Mouse (Mus musculus) embryonic facial prominence, embryonic 12.5 days (tissue): ENCODE measurements around the gene Arl8b. TPM values are rescaled to one million over a fixed set of nuclear protein-coding genes. Genes with fewer than 3 reads are reported as not detected.

Experiments used
- ATAC-seq: fragments of 200-750 bp; cut with Nextera tagmentation; 2 replicates; pipeline ENCODE4 v1.8.0; 2017; ENCODE audit not compliant: insufficient number of reproducible peaks, insufficient read depth, low FRiP score, low TSS enrichment
- H3K27ac ChIP-seq: fragments of 300-500 bp; sonication (generic); 2 replicates; pipeline ENCODE4 v1.5.1; 2016; ENCODE audit warnings: mild to moderate bottlenecking
- H3K27me3 ChIP-seq: fragments of 300-500 bp; sonication (generic); 2 replicates; pipeline ENCODE4 v1.6.1; 2016; ENCODE audit warnings: mild to moderate bottlenecking, moderate library complexity
- H3K36me3 ChIP-seq: fragments of 300-500 bp; sonication (generic); 2 replicates; pipeline ENCODE4 v1.6.1; 2016; ENCODE audit warnings: mild to moderate bottlenecking
- H3K4me1 ChIP-seq: fragments of 300-500 bp; sonication (generic); 2 replicates; pipeline ENCODE4 v1.6.1; 2016
- H3K4me2 ChIP-seq: fragments of 300-500 bp; sonication (generic); replicated peaks from 2 replicates; pipeline ENCODE4 v1.6.1; 2016; ENCODE audit warnings: mild to moderate bottlenecking, moderate library complexity
- H3K4me3 ChIP-seq: fragments of 300-500 bp; sonication (generic); 2 replicates; pipeline ENCODE4 v1.5.1; 2016; ENCODE audit warnings: mild to moderate bottlenecking
- H3K9ac ChIP-seq: fragments of 300-500 bp; sonication (generic); 2 replicates; pipeline ENCODE4 v1.6.1; 2016; ENCODE audit warnings: mild to moderate bottlenecking, moderate library complexity
- H3K9me3 ChIP-seq: fragments of 300-500 bp; sonication (generic); 2 replicates; pipeline ENCODE4 v1.6.1; 2016; ENCODE audit warnings: mild to moderate bottlenecking, moderate library complexity
- WGBS: fragments of 180-500 bp; shearing (Covaris S2); methylation state at CpG from one replicate; pipeline ENCODE4 v1.1.7; 2016; 5-methylcytosine and 5-hydroxymethylcytosine counted together
- polyA plus RNA-seq: library from polyadenylated mRNA; unstranded; fragments of >200 nt; fragmentation: Nextera tagmentation; extraction: Ambion mirVana; gene quantifications from 2 replicates; pipeline ENCODE4 v1.2.1, GENCODE M21; 2016

The Arl8b gene
- polyA plus RNA-seq, 1 experiment from 2014 or later: 69.5 TPM

DNA sequence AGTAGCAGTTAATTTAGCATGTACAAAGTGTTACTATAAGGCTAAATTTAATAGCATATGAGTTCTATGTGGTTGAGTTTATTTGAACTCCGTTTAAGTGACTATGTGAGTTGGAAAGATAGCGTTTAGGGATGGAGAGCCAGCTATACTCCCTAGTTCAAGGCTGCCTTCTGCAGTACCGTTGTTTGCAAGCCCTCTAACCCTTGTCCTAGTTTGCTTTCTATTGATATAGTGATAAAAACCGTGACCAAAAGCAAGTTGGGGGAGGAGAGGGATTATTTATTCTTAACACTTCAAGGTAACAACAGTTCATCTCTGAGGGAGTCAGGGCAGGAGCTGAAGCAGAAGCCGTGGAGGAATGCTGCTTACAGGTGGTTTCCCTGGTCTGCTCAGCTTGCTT is 8.6 kb downstream of the Arl8b start:
- no peak for ATAC-seq
- Histone ChIP-seq H3K4me3 (no peak overlapping the region), H3K36me3 (no peaks in the 10 kb centered on the region), H3K27me3 (no peaks in the 10 kb centered on the region), H3K4me1 (peaks cover 3% of the 10 kb centered on the region; the same call in 1 of the 2 replicates), H3K9ac (no peak overlapping the region), H3K9me3 (no peaks in the 10 kb centered on the region), H3K27ac (no peak overlapping the region), H3K4me2 (no peak overlapping the region)
- WGBS: 83% methylated on average over 5 of the region's 5 CpGs

DNA sequence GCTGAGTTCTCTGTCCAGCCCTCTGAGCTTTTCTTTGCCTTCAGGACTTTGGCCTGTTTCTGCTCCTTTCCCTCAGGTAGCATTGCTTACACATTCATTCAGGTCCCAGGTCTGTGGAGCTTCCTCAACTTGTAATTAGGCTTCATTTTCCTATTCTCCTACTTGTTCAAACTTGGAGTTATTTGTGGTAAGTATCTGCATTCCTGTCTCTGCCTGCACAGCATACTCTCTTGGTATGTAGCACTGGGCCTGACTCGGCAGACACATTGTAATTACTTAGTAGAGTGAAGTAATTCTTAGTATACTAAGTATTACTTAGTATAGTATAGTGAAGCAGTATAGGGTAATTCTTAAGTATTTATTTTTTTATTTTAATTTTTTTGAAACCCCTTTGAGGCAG is 13.0 kb downstream of the Arl8b start:
- 69% methylated on average over 1 of the region's 1 CpGs for WGBS
- no peaks in the 10 kb centered on the region for H3K9me3 ChIP-seq
- peaks cover 4% of the 10 kb centered on the region; the same call in 1 of the 2 replicates for H3K4me1 ChIP-seq
- no peak for ATAC-seq
- no peak overlapping the region for H3K27ac ChIP-seq
- H3K36me3 ChIP-seq: no peaks in the 10 kb centered on the region
- no peak overlapping the region for H3K4me3 ChIP-seq
- no peaks in the 10 kb centered on the region for H3K27me3 ChIP-seq
- no peak overlapping the region for H3K9ac ChIP-seq
- no peak overlapping the region for H3K4me2 ChIP-seq

DNA sequence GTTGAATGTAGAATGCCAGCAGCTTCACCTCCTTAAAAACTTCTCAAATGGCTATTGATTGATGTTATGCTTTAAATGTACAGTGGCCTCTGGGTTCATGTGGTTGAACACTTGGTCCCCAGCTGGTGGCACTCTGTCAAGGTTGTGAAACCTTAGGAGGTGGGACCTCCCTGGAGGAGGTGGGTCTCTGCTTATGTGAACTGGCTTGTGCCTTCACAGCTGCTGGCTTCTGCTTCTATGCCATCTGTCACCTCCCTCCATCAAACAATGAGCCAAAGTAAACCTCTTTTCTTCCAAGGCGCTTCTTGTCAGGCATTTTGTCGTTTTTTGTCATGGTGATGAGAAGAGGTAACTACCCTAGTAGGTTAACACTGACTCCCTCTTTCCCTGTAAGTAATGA is 13.8 kb downstream of the Arl8b start:
- H3K4me1 ChIP-seq: peaks cover 4% of the 10 kb centered on the region; the same call in 1 of the 2 replicates
- WGBS: 61% methylated on average over 2 of the region's 2 CpGs
- H3K9me3 ChIP-seq: no peaks in the 10 kb centered on the region
- no peak overlapping the region for H3K4me2 ChIP-seq
- H3K36me3 ChIP-seq: no peaks in the 10 kb centered on the region
- ATAC-seq: no peak
- H3K4me3 ChIP-seq: no peak overlapping the region
- no peak overlapping the region for H3K27ac ChIP-seq
- no peak overlapping the region for H3K9ac ChIP-seq
- no peaks in the 10 kb centered on the region for H3K27me3 ChIP-seq

GRCm38 (mm10) chr6:108805194-108805593 is 22.3 kb downstream of the Arl8b start:
- Histone ChIP-seq H3K27me3 (no peaks in the 10 kb centered on the region), H3K4me1 (no peaks in the 10 kb centered on the region), H3K9me3 (no peaks in the 10 kb centered on the region), H3K4me2 (no peak overlapping the region), H3K36me3 (peaks cover under 1% of the 10 kb centered on the region; the same call in 1 of the 2 replicates), H3K9ac (no peak overlapping the region), H3K4me3 (no peak overlapping the region), H3K27ac (no peak overlapping the region)
- WGBS: 54% methylated on average over 1 of the region's 1 CpGs
- ATAC-seq: no peak

- no peaks in the 10 kb centered on the region for H3K27me3 ChIP-seq
- WGBS: 87% methylated on average over 7 of the region's 7 CpGs
- H3K4me1 ChIP-seq: no peaks in the 10 kb centered on the region
- peaks cover 3% of the 10 kb centered on the region; the same call in 1 of the 2 replicates for H3K36me3 ChIP-seq
- H3K4me3 ChIP-seq: no peak overlapping the region
- no peaks in the 10 kb centered on the region for H3K9me3 ChIP-seq
- no peak overlapping the region for H3K9ac ChIP-seq
- ATAC-seq: no peak
- H3K27ac ChIP-seq: no peak overlapping the region
- no peak overlapping the region for H3K4me2 ChIP-seq
These were observed 23.0 kb downstream of the Arl8b start for GRCm38 (mm10) chr6:108805871-108806270.

DNA sequence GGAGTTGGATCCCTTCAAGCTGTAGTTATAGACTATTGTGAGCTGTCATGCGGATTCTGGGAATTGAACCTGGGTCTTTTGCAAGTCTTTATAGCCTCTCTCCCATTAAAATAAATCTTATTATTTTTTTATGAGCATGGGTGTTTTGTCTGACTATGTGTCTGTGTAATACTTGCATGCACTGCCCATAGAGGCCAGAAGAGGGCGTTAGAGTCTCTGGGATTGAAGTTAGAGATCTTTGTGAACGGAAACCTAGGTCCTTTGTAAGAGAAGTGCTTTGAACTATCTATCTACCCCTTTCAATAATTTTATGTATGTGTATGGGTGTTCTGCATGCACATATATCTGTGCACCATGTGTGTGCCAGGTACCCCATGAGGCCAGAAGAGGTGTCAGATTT is 24.5 kb downstream of the Arl8b start:
- Histone ChIP-seq H3K4me1 (no peaks in the 10 kb centered on the region), H3K27me3 (no peaks in the 10 kb centered on the region), H3K27ac (no peak overlapping the region), H3K4me3 (no peak overlapping the region), H3K4me2 (no peak overlapping the region), H3K9ac (no peak overlapping the region), H3K9me3 (no peaks in the 10 kb centered on the region), H3K36me3 (peaks cover 3% of the 10 kb centered on the region; the same call in 1 of the 2 replicates)
- no peak for ATAC-seq
- 66% methylated on average over 3 of the region's 3 CpGs for WGBS

- Histone ChIP-seq H3K27me3 (no peaks in the 10 kb centered on the region), H3K4me1 (no peaks in the 10 kb centered on the region), H3K4me3 (no peak overlapping the region), H3K36me3 (peaks cover 3% of the 10 kb centered on the region; the same call in 1 of the 2 replicates), H3K9ac (no peak overlapping the region), H3K4me2 (no peak overlapping the region), H3K9me3 (no peaks in the 10 kb centered on the region), H3K27ac (no peak overlapping the region)
- ATAC-seq: no peak
- 89% methylated on average over 1 of the region's 1 CpGs for WGBS
These were observed 25.9 kb downstream of the Arl8b start for GRCm38 (mm10) chr6:108808786-108809185.

DNA sequence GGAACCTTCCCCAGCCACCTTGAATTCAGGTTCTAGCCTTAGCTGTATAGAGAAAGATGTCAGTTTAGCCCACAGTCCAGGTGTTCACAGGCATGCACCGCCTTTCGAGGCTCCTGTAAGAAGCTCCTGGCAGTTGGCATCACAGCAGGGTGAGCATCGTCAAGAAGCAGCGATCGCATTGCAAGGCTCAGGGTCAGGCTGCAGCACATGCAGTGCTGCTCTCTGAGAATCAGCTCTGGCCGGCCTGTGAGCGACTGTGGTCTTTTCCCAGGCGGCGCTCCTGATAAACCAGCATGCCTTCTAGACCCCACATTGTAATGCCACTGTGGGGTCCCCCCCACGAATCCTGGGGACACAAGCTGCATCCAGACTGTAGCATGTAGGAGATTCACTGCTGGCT is 27.3 kb downstream of the Arl8b start:
- no peak overlapping the region for H3K27ac ChIP-seq
- H3K9ac ChIP-seq: no peak overlapping the region
- no peak overlapping the region for H3K4me3 ChIP-seq
- H3K27me3 ChIP-seq: no peaks in the 10 kb centered on the region
- 74% methylated on average over 10 of the region's 10 CpGs for WGBS
- no peaks in the 10 kb centered on the region for H3K4me1 ChIP-seq
- no peak overlapping the region for H3K4me2 ChIP-seq
- no peak for ATAC-seq
- no peaks in the 10 kb centered on the region for H3K9me3 ChIP-seq
- H3K36me3 ChIP-seq: peaks cover 8% of the 10 kb centered on the region; the same call in 1 of the 2 replicates

GRCm38 (mm10) chr6:108812134-108812533 is 29.2 kb downstream of the Arl8b start:
- Histone ChIP-seq H3K27me3 (no peaks in the 10 kb centered on the region), H3K4me1 (no peaks in the 10 kb centered on the region), H3K36me3 (peaks cover 10% of the 10 kb centered on the region; the same call in 1 of the 2 replicates), H3K9me3 (no peaks in the 10 kb centered on the region), H3K27ac (no peak overlapping the region), H3K4me2 (no peak overlapping the region), H3K4me3 (no peak overlapping the region), H3K9ac (no peak overlapping the region)
- 89% methylated on average over 2 of the region's 2 CpGs for WGBS
- ATAC-seq: no peak

- Histone ChIP-seq H3K4me3 (no peak overlapping the region), H3K27ac (no peak overlapping the region), H3K27me3 (no peaks in the 10 kb centered on the region), H3K9me3 (no peaks in the 10 kb centered on the region), H3K36me3 (peaks cover 31% of the 10 kb centered on the region), H3K9ac (no peak overlapping the region), H3K4me2 (no peak overlapping the region), H3K4me1 (no peaks in the 10 kb centered on the region)
- no peak for ATAC-seq
- WGBS: 77% methylated on average over 4 of the region's 4 CpGs
These were observed 34.6 kb downstream of the Arl8b start for GRCm38 (mm10) chr6:108817510-108817909.

DNA sequence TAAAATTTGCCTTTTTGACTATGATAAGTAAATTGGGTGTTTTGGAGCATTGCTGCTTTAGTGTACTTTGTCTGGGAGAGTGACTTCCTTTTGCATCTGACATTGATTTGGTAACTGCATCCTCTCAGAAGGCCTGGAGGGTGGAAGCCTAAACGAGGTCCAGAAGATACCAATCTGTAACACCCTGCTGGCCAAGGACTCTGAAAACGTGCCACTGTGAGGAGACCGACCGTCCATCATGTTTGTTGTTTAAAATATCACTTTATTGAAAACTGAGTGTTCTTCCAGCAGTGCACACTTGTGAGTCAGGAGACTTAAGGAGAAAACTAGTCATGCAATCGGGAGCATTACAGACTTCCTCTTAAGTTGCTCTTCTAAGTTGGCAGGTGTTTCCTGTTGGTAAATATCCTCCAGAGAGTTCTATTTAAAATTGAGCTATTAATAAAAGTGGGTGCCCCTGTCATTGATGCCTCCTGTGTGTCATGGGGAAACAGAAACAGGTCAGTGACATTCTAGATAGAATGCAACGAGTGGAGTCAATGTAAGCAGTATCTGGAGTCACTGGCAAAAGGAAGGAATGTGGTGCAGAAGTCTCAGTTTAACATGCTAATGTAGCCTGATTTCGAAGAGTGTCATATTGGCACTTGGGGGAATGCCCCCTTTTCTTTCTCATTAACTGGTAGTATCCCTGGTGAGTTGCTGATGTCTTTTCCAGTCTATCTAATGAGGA is 42.1 kb downstream of the Arl8b start:
- Histone ChIP-seq H3K36me3 (peaks cover 29% of the 10 kb centered on the region), H3K4me2 (no peak overlapping the region), H3K9ac (no peak overlapping the region), H3K9me3 (no peaks in the 10 kb centered on the region), H3K27me3 (no peaks in the 10 kb centered on the region), H3K4me3 (no peak overlapping the region), H3K27ac (no peak overlapping the region), H3K4me1 (peaks cover 6% of the 10 kb centered on the region)
- WGBS: 58% methylated on average over 7 of the region's 7 CpGs
- ATAC-seq: no peak

DNA sequence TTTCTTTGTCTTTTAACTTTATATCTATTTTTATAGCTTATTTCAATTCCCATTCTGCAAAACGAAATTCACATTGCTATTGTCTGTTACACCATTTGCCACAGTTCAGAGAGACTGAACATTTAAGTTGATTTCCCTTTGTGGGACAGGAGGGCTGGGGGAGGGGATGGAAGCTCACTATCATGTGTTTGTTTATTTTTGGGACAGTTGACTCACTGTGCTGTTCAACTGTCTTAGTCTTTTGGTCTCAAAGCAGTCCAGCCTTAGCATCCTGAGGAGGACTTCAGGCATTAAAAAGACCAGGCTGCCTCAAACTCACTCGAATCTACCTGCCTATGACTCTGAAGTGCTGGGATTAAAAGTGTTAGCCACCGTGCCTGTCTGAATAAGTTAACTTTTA is 43.2 kb downstream of the Arl8b start:
- Histone ChIP-seq H3K4me1 (peaks cover 8% of the 10 kb centered on the region), H3K36me3 (peaks cover 20% of the 10 kb centered on the region), H3K27ac (no peak overlapping the region), H3K4me3 (no peak overlapping the region), H3K9ac (no peak overlapping the region), H3K4me2 (no peak overlapping the region), H3K27me3 (no peaks in the 10 kb centered on the region), H3K9me3 (no peaks in the 10 kb centered on the region)
- 72% methylated on average over 3 of the region's 3 CpGs for WGBS
- ATAC-seq: no peak
